Mouse (Mus musculus) heart, embryonic 10.5 days (tissue): Measurements from ENCODE around the gene Stum. TPM values are rescaled to one million over a fixed set of nuclear protein-coding genes. Genes with fewer than 3 reads are reported as not detected.

ENCODE experiments used
- DNase-seq: peaks from one replicate; pipeline ENCODE4 v3.0.0-alpha.2; 2017; ENCODE audit warnings: low spot score
- H3K27ac ChIP-seq: fragments of 300-500 bp; sonication (generic); 2 replicates; pipeline ENCODE4 v1.5.1; 2016; ENCODE audit warnings: mild to moderate bottlenecking
- H3K27me3 ChIP-seq: fragments of 300-500 bp; sonication (generic); 2 replicates; pipeline ENCODE4 v1.6.1; 2016; ENCODE audit warnings: mild to moderate bottlenecking; ENCODE audit not compliant: poor library complexity, insufficient read depth, severe bottlenecking
- H3K36me3 ChIP-seq: fragments of 300-500 bp; sonication (generic); 2 replicates; pipeline ENCODE4 v1.6.1; 2016; ENCODE audit warnings: mild to moderate bottlenecking, moderate library complexity
- H3K4me1 ChIP-seq: fragments of 300-500 bp; sonication (generic); 2 replicates; pipeline ENCODE4 v1.6.1; 2016; ENCODE audit warnings: mild to moderate bottlenecking
- H3K4me3 ChIP-seq: fragments of 300-500 bp; sonication (generic); 2 replicates; pipeline ENCODE4 v1.5.1; 2016; ENCODE audit warnings: mild to moderate bottlenecking, moderate library complexity
- H3K9me3 ChIP-seq: fragments of 300-500 bp; sonication (generic); 2 replicates; pipeline ENCODE4 v1.6.1; 2016; ENCODE audit warnings: mild to moderate bottlenecking, moderate library complexity
- WGBS: fragments of 180-500 bp; shearing (Covaris S2); methylation state at CpG from one replicate; pipeline ENCODE4 v1.1.7; 2016; 5-methylcytosine and 5-hydroxymethylcytosine counted together
- polyA plus RNA-seq: library from polyadenylated mRNA; unstranded; fragments of >200 nt; fragmentation: Nextera tagmentation; extraction: Ambion mirVana; gene quantifications from 2 replicates; pipeline ENCODE4 v1.2.1, GENCODE M21; 2016

The Stum gene
- polyA plus RNA-seq, 1 experiment from 2014 or later: 0.64 TPM

- H3K27ac ChIP-seq: peak overlapping the region; percentile 87
- 3% methylated on average over 27 of the region's 27 CpGs for WGBS
- H3K36me3 ChIP-seq: no peaks in the 10 kb centered on the region
- peaks cover 49% of the 10 kb centered on the region for H3K4me1 ChIP-seq
- peak; percentile 100 for DNase-seq
- no peaks in the 10 kb centered on the region for H3K9me3 ChIP-seq
- H3K4me3 ChIP-seq: peak overlapping the region; percentile 60
- no peaks in the 10 kb centered on the region for H3K27me3 ChIP-seq
Measured at GRCm38 (mm10) chr1:180386951-180387749, 96.2 kb downstream of the Stum start.

- Histone ChIP-seq H3K27me3 (no peaks in the 10 kb centered on the region), H3K9me3 (no peaks in the 10 kb centered on the region), H3K36me3 (no peaks in the 10 kb centered on the region), H3K27ac (no peak overlapping the region), H3K4me3 (no peak overlapping the region), H3K4me1 (peaks cover 53% of the 10 kb centered on the region)
- no peak for DNase-seq
- WGBS: 82% methylated on average over 6 of the region's 6 CpGs
Measured at GRCm38 (mm10) chr1:180385308-180385707, 98.0 kb downstream of the Stum start.

- H3K36me3 ChIP-seq: no peaks in the 10 kb centered on the region
- no peaks in the 10 kb centered on the region for H3K9me3 ChIP-seq
- peak overlapping the region; percentile 6; the same call in 1 of the 2 replicates for H3K27ac ChIP-seq
- no peak for DNase-seq
- peaks cover 50% of the 10 kb centered on the region for H3K4me1 ChIP-seq
- WGBS: 48% methylated on average over 10 of the region's 10 CpGs
- no peak overlapping the region for H3K4me3 ChIP-seq
- H3K27me3 ChIP-seq: no peaks in the 10 kb centered on the region
Measured at GRCm38 (mm10) chr1:180384486-180384885, 98.8 kb downstream of the Stum start.

GRCm38 (mm10) chr1:180383884-180384283 is 99.4 kb downstream of the Stum start:
- WGBS: 93% methylated on average over 8 of the region's 8 CpGs
- DNase-seq: no peak
- Histone ChIP-seq H3K27me3 (no peaks in the 10 kb centered on the region), H3K9me3 (no peaks in the 10 kb centered on the region), H3K4me1 (peaks cover 48% of the 10 kb centered on the region), H3K4me3 (no peak overlapping the region), H3K27ac (no peak overlapping the region), H3K36me3 (no peaks in the 10 kb centered on the region)

Other genes starting within 250 kb of the Stum start
- gene Psen2, start 220.1 kb downstream of the Stum start, polyA plus RNA-seq: 15.6 and 16.4 TPM in 2 replicates
- 4.0 and 4.6 TPM in 2 replicates for gene Itpkb, start 153.0 kb downstream of the Stum start, polyA plus RNA-seq
- gene Parp1, start 85.4 kb upstream of the Stum start, polyA plus RNA-seq: 152 and 186 TPM in 2 replicates
- 15.9 and 19.1 TPM in 2 replicates for gene Lin9, start 157.6 kb upstream of the Stum start, polyA plus RNA-seq
- 0.26 and 0.62 TPM in 2 replicates for gene Mixl1, start 213.5 kb upstream of the Stum start, polyA plus RNA-seq
- 20.5 and 24.5 TPM in 2 replicates for gene Acbd3, start 242.5 kb upstream of the Stum start, polyA plus RNA-seq